Mouse (Mus musculus) neural tube, embryonic 13.5 days (tissue): ENCODE data around the gene Arfgef3. TPM values are rescaled to one million over a fixed set of nuclear protein-coding genes. Genes with fewer than 3 reads are reported as not detected.
"Not testable (repeated sequence)": the region's sequence is repeated elsewhere in the genome, so short reads cannot be mapped to it uniquely, and the experiment has no call there.

Source experiments
- ATAC-seq: fragments of 200-750 bp; cut with Nextera tagmentation; 2 replicates; pipeline ENCODE4 v1.8.0; 2017; ENCODE audit warnings: low read depth, mild to moderate bottlenecking, moderate TSS enrichment, moderate library complexity
- H3K27ac ChIP-seq: fragments of 300-500 bp; sonication (generic); replicated peaks from 2 replicates; pipeline ENCODE4 v1.5.1; 2015; ENCODE audit warnings: moderate library complexity, mild to moderate bottlenecking, inconsistent platforms
- H3K27me3 ChIP-seq: fragments of 300-500 bp; sonication (generic); 2 replicates; pipeline ENCODE4 v1.6.1; 2015; ENCODE audit warnings: mild to moderate bottlenecking, inconsistent platforms
- H3K36me3 ChIP-seq: fragments of 300-500 bp; sonication (generic); 2 replicates; pipeline ENCODE4 v1.6.1; 2015; ENCODE audit warnings: mild to moderate bottlenecking, inconsistent platforms
- H3K4me1 ChIP-seq: fragments of 300-500 bp; sonication (generic); replicated peaks from 2 replicates; pipeline ENCODE4 v1.6.1; 2015; ENCODE audit warnings: inconsistent platforms
- H3K4me2 ChIP-seq: fragments of 300-500 bp; sonication (generic); 2 replicates; pipeline ENCODE4 v1.6.1; 2015; ENCODE audit warnings: inconsistent platforms, mild to moderate bottlenecking, moderate library complexity
- H3K4me3 ChIP-seq: fragments of 300-500 bp; sonication (generic); 2 replicates; pipeline ENCODE4 v1.5.1; 2015; ENCODE audit warnings: mild to moderate bottlenecking, inconsistent platforms
- H3K9ac ChIP-seq: fragments of 300-500 bp; sonication (generic); 2 replicates; pipeline ENCODE4 v1.6.1; 2015; ENCODE audit warnings: moderate library complexity, mild to moderate bottlenecking, inconsistent platforms
- H3K9me3 ChIP-seq: fragments of 300-500 bp; sonication (generic); 2 replicates; pipeline ENCODE4 v1.6.1; 2016; ENCODE audit warnings: inconsistent platforms
- WGBS: fragments of 180-500 bp; shearing (Covaris S2); methylation state at CpG from one replicate; pipeline ENCODE4 v1.1.7; 2015; 5-methylcytosine and 5-hydroxymethylcytosine counted together
- polyA plus RNA-seq: library from polyadenylated mRNA; unstranded; fragments of >200 nt; fragmentation: Nextera tagmentation; extraction: Ambion mirVana; gene quantifications from 2 replicates; pipeline ENCODE4 v1.2.1, GENCODE M21; 2015

Arfgef3 gene
- polyA plus RNA-seq, 1 experiment from 2014 or later = 6.5 TPM

GRCm38 (mm10) chr10:18559076-18559475, 184.7 kb downstream of the Arfgef3 start:
- not testable (repeated sequence) for H3K27ac ChIP-seq, H3K36me3 ChIP-seq, H3K9me3 ChIP-seq, H3K27me3 ChIP-seq, H3K4me1 ChIP-seq, ATAC-seq, H3K4me2 ChIP-seq, H3K4me3 ChIP-seq, H3K9ac ChIP-seq
- WGBS = 87% methylated on average over 9 of the region's 9 CpGs

GRCm38 (mm10) chr10:18549321-18550216, 194.2 kb downstream of the Arfgef3 start:
- H3K36me3 ChIP-seq = no peaks in the 10 kb centered on the region
- H3K9ac ChIP-seq = peak overlapping the region; percentile 65
- peak; percentile 48 for ATAC-seq
- peaks cover 16% of the 10 kb centered on the region for H3K4me1 ChIP-seq
- peak overlapping the region; percentile 39 for H3K4me3 ChIP-seq
- H3K27ac ChIP-seq = no peak overlapping the region
- 8% methylated on average over 35 of the region's 35 CpGs for WGBS
- H3K4me2 ChIP-seq = peak overlapping the region; percentile 65
- no peaks in the 10 kb centered on the region for H3K27me3 ChIP-seq
- no peaks in the 10 kb centered on the region for H3K9me3 ChIP-seq

GRCm38 (mm10) chr10:18547381-18547780, 196.4 kb downstream of the Arfgef3 start:
- Histone ChIP-seq H3K9me3 (no peaks in the 10 kb centered on the region), H3K36me3 (no peaks in the 10 kb centered on the region), H3K27ac (no peak overlapping the region), H3K4me1 (peaks cover 16% of the 10 kb centered on the region), H3K4me2 (no peak overlapping the region), H3K27me3 (no peaks in the 10 kb centered on the region), H3K4me3 (no peak overlapping the region), H3K9ac (no peak overlapping the region)
- WGBS = 84% methylated on average over 4 of the region's 4 CpGs
- ATAC-seq = no peak

GRCm38 (mm10) chr10:18545813-18546235, 197.9 kb downstream of the Arfgef3 start, which contains the start of gene Hebp2:
Hebp2 (minus strand) TSS chr10:18546076.
- Histone ChIP-seq H3K4me2 (peak within 1 kb of the TSS; percentile 84), H3K9me3 (no peaks in the 10 kb centered on the region), H3K4me3 (peak within 1 kb of the TSS; percentile 65), H3K4me1 (peaks cover 16% of the 10 kb centered on the region), H3K36me3 (no peaks in the 10 kb centered on the region), H3K27ac (no peak within 1 kb of the TSS; the same call in 1 of the 2 replicates), H3K27me3 (no peaks in the 10 kb centered on the region), H3K9ac (peak within 1 kb of the TSS; percentile 83)
- ATAC-seq = peak; percentile 91
- WGBS = under 1% methylated on average over 22 of the region's 22 CpGs

- ATAC-seq = peak; percentile 6; the same call in 1 of the 2 replicates
- no peak overlapping the region for H3K27ac ChIP-seq
Measured at GRCm38 (mm10) chr10:18545309-18545708, 198.4 kb downstream of the Arfgef3 start.

GRCm38 (mm10) chr10:18536889-18537288, 206.9 kb downstream of the Arfgef3 start:
- ATAC-seq = no peak
- Histone ChIP-seq H3K27me3 (no peaks in the 10 kb centered on the region), H3K9ac (no peak overlapping the region), H3K27ac (no peak overlapping the region), H3K36me3 (peaks cover 34% of the 10 kb centered on the region), H3K9me3 (no peaks in the 10 kb centered on the region), H3K4me3 (no peak overlapping the region), H3K4me1 (no peaks in the 10 kb centered on the region), H3K4me2 (no peak overlapping the region)
- WGBS = 89% methylated on average over 2 of the region's 2 CpGs

More at GRCm38 (mm10) chr10:18545309-18545708, 198.4 kb downstream of the Arfgef3 start:
- H3K4me1 ChIP-seq = peaks cover 16% of the 10 kb centered on the region
- peak overlapping the region; percentile 84 for H3K4me2 ChIP-seq
- H3K36me3 ChIP-seq = no peaks in the 10 kb centered on the region
- no peaks in the 10 kb centered on the region for H3K9me3 ChIP-seq
- H3K4me3 ChIP-seq = peak overlapping the region; percentile 65
- 9% methylated on average over 13 of the region's 13 CpGs for WGBS
- H3K9ac ChIP-seq = peak overlapping the region; percentile 83
- no peaks in the 10 kb centered on the region for H3K27me3 ChIP-seq

- Histone ChIP-seq H3K36me3 (peaks cover 53% of the 10 kb centered on the region), H3K4me2 (no peak overlapping the region), H3K4me3 (no peak overlapping the region), H3K27ac (no peak overlapping the region), H3K27me3 (no peaks in the 10 kb centered on the region), H3K9me3 (no peaks in the 10 kb centered on the region), H3K9ac (no peak overlapping the region), H3K4me1 (peaks cover 11% of the 10 kb centered on the region)
- WGBS = 64% methylated on average over 8 of the region's 8 CpGs
- no peak for ATAC-seq
Measured at GRCm38 (mm10) chr10:18532293-18532692, 211.5 kb downstream of the Arfgef3 start.

Other genes starting within 250 kb of the Arfgef3 start
- 14.7 and 15.2 TPM in 2 replicates for gene Hebp2, start 197.9 kb downstream of the Arfgef3 start, polyA plus RNA-seq
- 0.15 and 0.42 TPM in 2 replicates for gene Gm4922, start 42.8 kb upstream of the Arfgef3 start, polyA plus RNA-seq
- 5.7 and 7.2 TPM in 2 replicates for gene Perp, start 101.1 kb upstream of the Arfgef3 start, polyA plus RNA-seq